Mouse (Mus musculus): ENCODE measurements around the gene Rab38.

Gene Rab38

DNA sequence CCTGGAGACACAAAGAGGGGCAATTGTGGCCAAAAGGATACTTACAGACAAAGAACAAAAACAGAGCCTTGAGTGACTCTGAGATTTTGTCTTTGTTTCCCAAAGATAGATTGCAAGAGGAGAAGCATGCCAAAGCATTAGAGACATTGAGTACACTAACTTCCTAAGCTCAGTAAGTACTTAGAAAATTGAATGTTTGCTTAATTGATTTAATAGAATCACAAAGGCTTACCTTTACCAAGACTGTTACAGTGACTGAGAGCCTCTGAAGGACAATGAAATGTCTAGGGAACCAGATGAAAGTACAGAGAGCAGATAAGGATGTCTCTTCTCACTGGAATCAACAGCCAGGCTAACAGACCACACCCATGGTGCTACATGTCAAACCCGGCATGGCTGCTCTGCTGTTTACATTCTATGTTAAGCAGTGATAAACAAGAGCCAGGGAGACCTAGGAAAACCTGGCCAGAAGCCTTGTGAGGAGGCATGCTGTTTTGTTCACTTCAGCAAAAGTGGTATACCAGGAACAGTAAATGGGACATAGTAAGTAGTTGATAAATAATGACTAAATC lies 97.1 kb downstream of the Rab38 start:
- no peak for DNase-seq (ENCODE audit: low spot score in 2 of 2)

DNA sequence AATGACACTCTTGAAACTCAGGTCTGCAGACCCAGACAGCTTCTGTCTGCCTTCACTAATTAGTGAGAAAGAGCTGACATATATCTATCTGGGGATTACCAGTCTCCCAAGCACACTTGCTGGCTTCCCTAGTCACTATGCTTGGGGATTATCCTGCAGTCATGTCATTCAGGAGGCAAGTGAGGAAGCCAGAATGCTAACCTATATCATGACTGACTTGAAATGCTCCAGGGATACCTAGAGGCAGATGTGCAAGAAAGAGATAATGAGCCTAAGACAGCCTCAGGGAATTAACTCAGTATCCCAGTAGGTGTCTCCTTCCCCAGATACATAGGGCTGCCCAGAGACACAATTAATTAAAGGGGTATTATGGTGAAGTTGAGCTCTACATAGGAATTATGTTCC lies 106.1 kb downstream of the Rab38 start:
- no peak for DNase-seq (ENCODE audit: low spot score in 2 of 2)

DNA sequence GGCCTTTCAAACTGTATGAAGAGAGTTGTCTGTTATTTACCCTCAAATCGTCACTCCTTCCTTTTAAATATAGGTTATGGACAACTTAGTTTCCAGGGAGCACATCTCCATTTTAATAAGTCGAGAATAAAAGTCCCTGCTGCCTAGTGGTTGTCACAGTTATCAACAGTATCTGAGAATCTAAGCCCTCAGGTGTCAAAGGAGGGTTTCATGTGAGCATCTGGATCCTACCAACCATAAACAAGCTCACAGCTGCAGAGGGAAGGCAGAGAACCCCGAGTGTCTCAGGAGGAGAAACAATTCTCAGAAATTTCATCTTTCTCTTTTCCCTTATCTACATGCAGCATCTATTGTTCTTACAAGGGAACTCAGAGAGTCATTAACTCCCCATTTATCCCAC lies 106.7 kb downstream of the Rab38 start:
- DNase-seq (ENCODE audit: low spot score in 2 of 2), result no peak

Data from spleen, postnatal 14 days (tissue).